Mouse (Mus musculus) heart, adult 9 months (tissue): ENCODE measurements at regions not wholly inside any gene's neighbourhood (a gene's known extent, or its start where the extent isn't known, plus 50 kb on each side); places are given as distances from the start of the nearest gene placed in this dataset.
A peak's percentile ranks its signal among the peaks of the same experiment; 100 is the strongest.

Experiments used
- DNase-seq, 2 experiments: peaks; one replicate each; pipeline ENCODE4 v3.0.0; 2022; ENCODE audit warnings: low spot score in 2 of 2

- no peak for DNase-seq
Measured at GRCm38 (mm10) chr4:81178047-81178781, 264.4 kb downstream of the Mpdz start.

- peak; percentile 87 to 93 for DNase-seq
Measured at GRCm38 (mm10) chr4:81178782-81179135, 263.9 kb downstream of the Mpdz start.

GRCm38 (mm10) chr4:81216123-81216522 lies 226.5 kb downstream of the Mpdz start:
- no peak for DNase-seq

- DNase-seq, result no peak
Measured at GRCm38 (mm10) chr4:81217979-81218378, 224.6 kb downstream of the Mpdz start.

- DNase-seq, result no peak
Measured at GRCm38 (mm10) chr4:81222034-81222433, 220.6 kb downstream of the Mpdz start.

GRCm38 (mm10) chr4:81222468-81223175 lies 220.0 kb downstream of the Mpdz start:
- no peak for DNase-seq
